Mouse (Mus musculus): ENCODE measurements at regions not wholly inside any gene's neighbourhood (a gene's known extent, or its start where the extent isn't known, plus 50 kb on each side); places are given as distances from the start of the nearest gene placed in this dataset.

GRCm38 (mm10) chr8:82454056-82454455, 51.0 kb upstream of the Il15 start:
- Histone ChIP-seq H3K9ac (ENCODE audit: low read depth, low read length) (no peak overlapping the region), H3K27ac (ENCODE audit: low read length) (no peak overlapping the region), H3K27me3 (ENCODE audit: control insufficient read depth, insufficient read depth, low read depth, low read length) (no peaks in the 10 kb centered on the region), H3K4me3 (ENCODE audit: low read depth, low read length) (no peak overlapping the region), H3K4me1 (ENCODE audit: control insufficient read depth, low read depth, low read length) (no peaks in the 10 kb centered on the region), H3K9me3 (replicated peaks; ENCODE audit: control insufficient read depth, low read length) (no peaks in the 10 kb centered on the region), H3K36me3 (ENCODE audit: control insufficient read depth, insufficient read depth) (no peaks in the 10 kb centered on the region), H3K4me2 (ENCODE audit: low read depth, low read length) (no peak overlapping the region)
- ATAC-seq (ENCODE audit: low read depth) = no peak
- 63% methylated on average over 4 of the region's 4 CpGs for WGBS (ENCODE audit: insufficient replicate concordance)

All from liver, embryonic 16.5 days (tissue).